Mouse (Mus musculus): ENCODE measurements around the gene Fcrl5.

Fcrl5 gene

DNA sequence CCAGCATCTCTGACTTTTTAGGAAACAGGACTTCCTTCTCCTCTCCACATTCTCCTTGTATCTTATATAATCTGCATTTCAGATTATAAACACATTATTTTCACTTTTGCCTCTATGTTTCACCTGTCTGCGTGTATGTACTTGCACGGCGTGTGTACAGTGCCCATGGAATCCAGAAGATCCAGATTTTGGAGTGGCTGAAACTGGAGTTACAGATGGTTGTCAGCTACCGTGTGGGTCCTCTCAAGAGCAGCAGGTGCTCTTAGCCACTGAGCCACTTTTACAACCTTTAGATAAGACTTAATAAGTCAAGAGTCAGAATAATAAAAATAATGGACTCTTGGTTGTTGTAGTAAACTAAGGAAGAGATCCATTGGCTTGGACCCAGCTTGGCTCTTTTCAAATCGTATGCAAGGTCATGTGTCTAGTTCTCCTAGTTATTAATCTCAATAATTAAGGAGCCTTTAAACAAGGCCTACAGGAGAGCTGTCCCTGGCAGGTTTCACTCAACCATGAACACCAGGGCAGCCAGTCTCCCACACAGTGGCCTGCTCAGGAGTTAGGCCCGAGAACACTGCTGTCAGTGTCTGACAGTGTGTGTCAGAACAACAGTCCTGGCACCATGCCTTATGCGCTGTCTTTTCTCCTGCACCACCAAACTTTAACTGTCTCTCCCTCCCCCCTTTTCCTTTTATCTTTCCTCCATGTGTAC lies 98.2 kb downstream of the Fcrl5 start:
- no peak for DNase-seq

DNA sequence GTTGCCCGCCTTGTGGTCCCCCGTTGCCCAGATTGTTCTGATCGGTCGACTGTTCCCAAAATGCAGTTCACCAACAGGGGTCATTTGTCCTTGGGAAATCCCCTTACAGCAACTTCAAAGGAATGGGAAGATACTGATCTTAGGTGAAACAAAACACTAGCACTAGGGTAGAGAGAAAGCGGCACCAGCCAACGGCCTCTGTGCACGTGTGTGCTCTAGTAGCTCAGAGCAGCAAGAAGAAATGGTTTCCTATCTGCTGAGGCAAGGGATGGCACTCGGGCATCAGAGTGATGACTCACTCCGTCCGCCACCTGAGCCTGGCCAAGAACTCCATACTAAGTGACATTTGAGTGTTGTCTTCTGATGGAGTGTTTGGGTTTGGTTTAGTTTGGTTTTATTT lies 102.5 kb downstream of the Fcrl5 start:
- no peak for DNase-seq

DNA sequence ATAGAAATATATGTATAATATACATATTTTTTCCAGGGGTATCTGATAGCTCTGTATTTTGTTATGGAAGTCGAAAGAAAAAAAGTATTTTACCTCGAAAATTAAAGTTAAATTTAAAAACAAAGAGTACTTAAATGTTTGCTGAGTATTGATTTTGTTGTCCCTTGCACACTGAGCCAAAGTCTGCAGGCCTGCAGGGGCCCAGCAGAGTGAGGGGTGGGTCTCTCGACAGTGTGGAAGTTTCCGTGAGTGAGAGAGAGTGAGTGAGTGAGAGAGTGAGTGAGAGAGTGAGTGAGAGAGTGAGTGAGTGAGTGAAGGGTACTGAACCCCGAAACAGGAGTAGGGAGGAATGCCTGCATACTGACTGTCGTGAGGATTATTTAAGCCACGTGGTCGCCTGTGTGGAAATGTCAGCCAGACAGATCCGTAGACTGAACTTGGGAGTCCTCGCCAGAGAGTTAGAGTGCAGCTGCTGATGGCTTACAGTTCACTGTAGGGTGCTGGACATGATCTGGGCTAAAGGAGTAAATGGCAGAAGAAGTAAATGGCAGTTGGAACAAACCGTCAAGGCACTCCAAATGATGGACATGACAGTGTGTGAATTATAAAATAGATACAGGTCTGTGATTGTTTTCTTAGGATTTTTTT lies 104.6 kb downstream of the Fcrl5 start:
- DNase-seq = no peak

DNA sequence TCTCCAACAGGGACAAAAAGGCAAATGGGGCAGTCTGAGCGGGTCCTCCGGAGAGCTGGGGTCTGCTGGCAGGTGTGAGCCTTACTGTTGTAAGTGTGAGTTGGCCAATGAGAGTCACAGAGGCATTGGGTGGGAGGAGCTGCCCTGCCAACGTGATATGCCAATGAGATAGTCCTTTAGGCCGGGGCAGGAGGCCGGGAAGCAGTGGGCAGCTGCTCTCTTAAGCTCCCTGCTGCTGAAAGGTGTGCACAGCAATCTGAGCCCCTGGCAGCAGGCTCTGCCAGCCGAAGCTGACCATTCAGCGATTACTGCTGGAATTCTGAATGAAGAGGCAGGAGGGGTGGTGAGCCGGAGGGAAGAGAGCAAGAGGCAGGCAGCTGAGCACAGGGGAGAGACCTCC lies 105.1 kb downstream of the Fcrl5 start:
- no peak for DNase-seq

DNA sequence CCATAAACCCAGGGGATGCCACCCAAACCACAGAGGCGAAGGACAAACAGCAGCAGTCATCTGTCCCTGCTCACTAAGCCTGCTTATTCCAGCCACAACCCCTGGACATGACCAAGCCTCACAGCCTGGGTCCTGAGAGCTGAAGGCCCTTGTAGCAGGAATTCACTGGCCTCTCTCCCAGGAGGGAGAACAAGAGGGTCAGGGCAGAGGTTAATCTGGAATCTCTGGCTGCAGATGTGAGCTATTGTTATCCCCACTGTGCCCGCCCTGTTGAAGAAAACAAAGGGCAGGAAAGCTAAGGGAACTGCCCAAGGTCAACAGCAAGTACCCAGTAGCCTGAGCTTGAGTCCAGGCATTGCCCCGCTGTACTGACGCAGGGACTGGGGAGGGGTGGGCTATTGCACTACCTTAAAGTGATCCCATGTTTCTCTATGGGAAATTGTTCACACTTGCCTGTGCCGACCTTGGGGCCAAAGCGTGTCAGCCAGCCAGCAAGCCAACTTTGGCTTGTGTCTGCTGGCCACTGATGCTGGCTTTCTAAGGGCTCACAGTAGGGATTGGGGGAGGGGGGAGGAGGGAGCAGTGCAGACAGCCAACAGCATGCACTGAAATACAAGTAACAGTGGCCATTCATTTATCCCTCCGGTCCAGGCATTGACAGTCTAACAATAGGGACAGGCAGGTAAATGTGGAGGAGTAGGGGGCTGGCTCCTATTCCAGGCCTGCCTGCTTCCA lies 107.1 kb downstream of the Fcrl5 start:
- no peak for DNase-seq

DNA sequence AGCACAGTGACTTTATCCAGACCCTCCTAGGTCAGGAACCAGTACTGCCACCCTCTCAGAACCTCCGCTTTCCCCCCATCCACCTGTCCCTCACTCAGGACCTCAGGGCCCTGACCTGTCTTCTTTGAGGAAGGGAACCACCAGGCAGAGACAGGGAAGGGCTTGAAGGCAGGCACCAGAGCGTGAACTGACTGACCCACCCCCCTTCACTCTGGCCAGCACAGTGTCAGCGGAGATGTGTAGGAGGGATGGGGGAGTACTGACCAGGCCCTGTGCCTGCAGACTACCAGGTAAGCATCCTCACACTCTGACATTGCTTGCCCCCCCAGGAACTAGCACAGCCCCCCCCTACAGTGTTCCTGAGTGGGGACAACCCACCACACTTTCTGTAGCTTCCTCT lies 110.0 kb downstream of the Fcrl5 start:
- DNase-seq = no peak

DNA sequence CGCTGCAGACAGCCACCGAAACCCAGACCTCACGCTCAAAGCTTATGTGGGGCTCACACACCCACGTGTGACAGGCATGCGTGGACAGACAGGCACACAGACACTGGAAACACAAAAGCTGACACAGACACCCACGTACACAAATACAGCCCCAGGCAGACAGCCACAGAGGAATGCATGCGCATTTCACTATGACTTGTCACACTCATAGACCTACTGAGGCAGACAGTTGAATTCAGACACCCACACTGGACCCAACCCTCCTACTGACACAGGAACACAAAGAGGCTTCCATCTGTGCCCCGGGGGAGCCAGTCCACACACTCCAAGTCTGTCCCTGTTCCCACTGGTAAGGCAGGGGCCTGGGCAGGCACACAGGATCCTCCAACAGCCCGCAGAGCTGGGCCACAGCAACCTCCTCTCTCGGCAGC lies 110.7 kb downstream of the Fcrl5 start:
- no peak for DNase-seq

DNA sequence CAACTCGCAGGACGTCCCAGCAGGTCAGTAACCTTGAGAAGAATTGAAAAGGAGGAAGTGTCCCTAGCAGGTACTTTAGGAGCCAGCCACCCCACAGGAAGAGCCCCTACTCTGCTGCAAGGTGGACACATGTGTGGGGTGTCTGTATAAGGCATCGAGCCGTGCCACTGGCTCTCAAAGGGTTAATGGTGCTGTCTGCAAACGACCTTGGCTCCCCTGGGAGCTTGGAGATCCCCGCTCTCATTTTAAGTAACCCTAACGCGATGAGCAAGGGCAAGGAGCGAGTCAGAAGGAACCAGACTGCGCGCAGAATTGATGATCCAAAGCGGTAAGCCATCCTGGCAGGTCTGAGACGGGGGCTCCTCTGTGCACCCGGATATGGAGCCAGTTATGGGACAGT lies 114.3 kb downstream of the Fcrl5 start:
- DNase-seq = no peak
